Mouse (Mus musculus) spleen, adult 12 weeks (tissue): ENCODE data around the gene Kifc1.
"Not testable (repeated sequence)": the region's sequence is repeated elsewhere in the genome, so short reads cannot be mapped to it uniquely, and the experiment has no call there.

Source experiments
- DNase-seq: peaks from one replicate; pipeline ENCODE4 v3.0.0; 2022; ENCODE audit warnings: low spot score

Kifc1 gene

DNA sequence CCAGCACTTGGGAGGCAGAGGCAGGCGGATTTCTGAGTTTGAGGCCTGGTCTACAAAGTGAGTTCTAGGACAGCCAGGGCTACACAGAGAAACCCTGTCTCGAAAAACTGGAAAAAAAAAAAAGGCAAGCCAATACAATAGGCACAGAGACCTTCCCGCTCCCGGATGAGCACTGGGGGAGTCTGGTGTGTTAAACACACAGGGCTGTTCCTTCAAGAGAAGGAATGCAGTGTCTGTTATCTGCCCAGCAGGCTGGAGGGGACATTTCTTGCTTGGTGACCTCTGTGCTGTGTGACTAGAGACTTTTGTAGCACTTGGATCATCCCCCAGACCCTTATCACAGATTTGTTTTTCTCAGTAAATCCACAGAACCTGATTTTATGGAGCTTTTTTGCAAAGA lies 11.2 kb upstream of the Kifc1 start:
- DNase-seq, result no peak

GRCm38 (mm10) chr17:33900989-33901314 lies 10.5 kb upstream of the Kifc1 start:
- no peak for DNase-seq

DNA sequence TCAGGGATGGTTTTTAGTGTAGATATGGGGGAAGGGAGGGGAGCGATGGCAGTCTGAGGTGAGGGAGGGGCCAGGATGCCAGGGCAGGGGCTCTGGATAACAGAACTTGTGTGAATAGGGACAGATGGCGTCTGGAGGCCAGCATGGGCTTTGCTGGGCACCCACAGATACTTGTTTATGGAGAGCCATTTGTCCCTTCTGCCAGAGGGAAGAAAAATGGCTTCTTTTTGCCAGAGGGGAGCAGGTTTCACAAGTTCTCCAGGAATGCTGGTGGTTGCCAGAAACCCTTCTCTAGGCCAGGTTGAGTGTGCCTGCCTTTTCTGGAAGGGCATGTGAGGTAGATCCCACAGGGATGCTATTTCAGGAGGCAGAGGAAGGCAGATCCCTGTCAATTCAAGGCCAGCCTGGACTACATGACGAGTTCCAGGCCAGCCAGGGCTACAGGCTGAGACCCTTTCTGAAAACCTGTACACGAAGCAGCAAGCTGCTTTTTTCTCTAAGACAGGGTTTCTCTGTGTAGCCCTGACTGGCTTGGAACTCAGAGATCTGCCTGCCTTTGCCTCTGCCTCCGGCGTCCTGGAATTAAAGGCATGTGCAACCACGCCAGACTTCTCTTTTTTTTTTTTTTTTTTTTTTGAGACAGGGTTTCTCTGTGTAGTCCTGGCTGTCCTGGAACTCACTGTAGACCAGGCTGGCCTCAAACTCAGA lies 10.0 kb upstream of the Kifc1 start:
- no peak for DNase-seq

GRCm38 (mm10) chr17:33899642-33900041 lies 9.2 kb upstream of the Kifc1 start:
- DNase-seq, result no peak

DNA sequence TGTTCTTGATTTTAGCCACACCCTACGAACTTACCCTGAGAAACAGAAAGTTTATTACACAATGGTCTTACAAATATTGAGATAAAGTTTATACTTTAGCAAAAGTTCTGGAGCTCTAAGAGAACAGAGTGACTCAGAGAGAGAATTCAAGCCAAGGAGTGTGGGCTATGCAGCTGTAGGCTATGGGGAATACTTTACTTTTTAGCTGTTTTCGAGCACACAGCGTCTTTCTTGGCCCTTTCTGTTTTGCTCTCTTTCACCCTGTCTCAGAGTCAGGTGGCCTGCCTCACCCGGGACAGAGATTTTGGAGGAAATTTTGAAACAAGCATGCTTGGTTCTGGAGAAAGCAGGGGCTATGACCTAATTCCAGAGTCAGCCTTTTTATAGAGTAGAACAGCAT lies 7.7 kb upstream of the Kifc1 start:
- not testable (repeated sequence) for DNase-seq

- no peak for DNase-seq
Measured at GRCm38 (mm10) chr17:33897114-33897794, 6.8 kb upstream of the Kifc1 start.

DNA sequence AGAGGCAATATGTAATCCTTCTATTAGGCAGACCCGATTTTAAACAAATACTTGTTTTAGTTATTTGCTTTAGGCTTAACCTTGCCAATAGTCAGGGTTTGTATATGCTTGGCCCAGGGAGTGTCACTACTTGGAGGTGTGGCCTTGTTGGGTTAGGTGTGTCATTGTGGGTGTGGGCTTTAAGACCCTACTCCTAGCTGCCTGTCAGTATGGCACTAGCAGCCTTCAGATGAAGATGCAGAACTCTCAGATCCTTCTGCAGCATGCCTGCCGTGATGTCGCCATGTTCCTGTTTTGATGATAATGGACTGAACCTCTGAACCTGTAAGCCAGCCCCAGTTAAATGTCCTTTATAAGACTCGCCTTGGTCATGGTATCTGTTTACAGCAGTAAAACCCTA lies 2.5 kb upstream of the Kifc1 start:
- not testable (repeated sequence) for DNase-seq

- DNase-seq, result no peak
Measured at GRCm38 (mm10) chr17:33892429-33892828, 2.0 kb upstream of the Kifc1 start.

DNA sequence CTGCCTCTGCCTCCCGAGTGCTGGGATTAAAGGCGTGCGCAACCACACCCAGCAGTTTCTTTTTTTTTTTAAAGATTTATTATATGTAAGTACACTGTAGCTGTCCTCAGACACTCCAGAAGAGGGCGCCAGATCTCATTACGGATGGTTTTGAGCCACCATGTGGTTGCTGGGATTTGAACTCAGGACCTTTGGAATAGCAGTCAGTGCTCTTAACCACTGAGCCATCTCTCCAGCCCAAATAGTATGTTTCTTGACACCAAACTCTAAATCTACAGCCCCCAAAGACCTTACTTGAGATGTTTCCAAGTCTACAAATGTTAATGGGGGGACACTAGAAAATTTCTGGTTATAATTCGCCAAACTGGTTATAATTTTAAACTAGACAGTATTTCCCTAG lies 1.4 kb upstream of the Kifc1 start:
- not testable (repeated sequence) for DNase-seq

DNA sequence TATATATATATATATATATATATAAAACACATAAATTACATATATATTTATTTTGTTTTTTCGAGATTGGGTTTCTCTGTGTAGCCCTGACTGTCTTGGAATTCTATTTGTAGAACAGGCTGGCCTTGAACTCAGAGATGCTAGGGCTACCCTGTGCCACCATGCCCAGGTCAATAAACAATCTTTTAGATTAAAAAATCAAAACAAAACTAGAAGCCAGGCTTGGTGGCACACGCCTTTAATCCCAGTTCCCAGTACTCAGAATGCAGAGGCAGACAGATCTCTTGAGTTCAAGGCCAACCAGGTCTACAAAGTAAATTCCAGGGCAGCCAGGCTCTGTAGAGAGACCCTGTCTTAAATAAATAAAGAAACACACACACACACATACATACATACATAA lies 896 bp upstream of the Kifc1 start:
- DNase-seq, result no peak

- not testable (repeated sequence) for DNase-seq
Measured at GRCm38 (mm10) chr17:33889941-33890532, 424 bp downstream of the Kifc1 start.

DNA sequence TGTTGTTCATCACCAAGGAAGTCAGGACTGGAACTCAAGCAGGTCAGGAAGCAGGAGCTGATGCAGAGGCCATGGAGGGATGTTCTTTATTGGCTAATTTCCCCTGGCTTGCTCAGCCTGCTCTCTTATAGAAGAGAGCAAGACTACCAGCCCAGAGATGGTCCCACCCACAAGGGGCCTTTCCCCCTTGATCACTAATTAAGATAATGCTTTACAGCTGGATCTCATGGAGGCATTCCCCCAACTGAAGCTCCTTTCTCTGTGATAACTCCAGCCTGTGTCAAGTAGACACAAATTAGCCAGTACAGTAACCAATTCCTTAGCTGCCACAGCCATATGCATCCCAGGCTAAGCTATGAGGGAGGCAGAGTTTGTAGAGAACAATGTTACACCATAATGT lies 2.2 kb downstream of the Kifc1 start:
- not testable (repeated sequence) for DNase-seq

GRCm38 (mm10) chr17:33887802-33888201 lies 2.7 kb downstream of the Kifc1 start:
- DNase-seq, result not testable (repeated sequence)

- DNase-seq, result not testable (repeated sequence)
Measured at GRCm38 (mm10) chr17:33884320-33884719, 6.1 kb downstream of the Kifc1 start.

- DNase-seq, result not testable (repeated sequence)
Measured at GRCm38 (mm10) chr17:33875797-33876196, 14.7 kb downstream of the Kifc1 start.

GRCm38 (mm10) chr17:33874411-33874810 lies 16.1 kb downstream of the Kifc1 start:
- no peak for DNase-seq

GRCm38 (mm10) chr17:33873537-33873936 lies 16.9 kb downstream of the Kifc1 start, which contains the start of gene Gm7029:
Gene Gm7029 (plus strand): TSS chr17:33873837.
- DNase-seq, result not testable (repeated sequence)

GRCm38 (mm10) chr17:33865330-33866030 lies 25.0 kb downstream of the Kifc1 start:
- peak; percentile 50 for DNase-seq

- DNase-seq, result no peak
Measured at GRCm38 (mm10) chr17:33857816-33858215, 32.6 kb downstream of the Kifc1 start.

- DNase-seq, result no peak
Measured at GRCm38 (mm10) chr17:33851331-33851730, 39.1 kb downstream of the Kifc1 start.

GRCm38 (mm10) chr17:33848139-33848538 lies 42.3 kb downstream of the Kifc1 start:
- no peak for DNase-seq

DNA sequence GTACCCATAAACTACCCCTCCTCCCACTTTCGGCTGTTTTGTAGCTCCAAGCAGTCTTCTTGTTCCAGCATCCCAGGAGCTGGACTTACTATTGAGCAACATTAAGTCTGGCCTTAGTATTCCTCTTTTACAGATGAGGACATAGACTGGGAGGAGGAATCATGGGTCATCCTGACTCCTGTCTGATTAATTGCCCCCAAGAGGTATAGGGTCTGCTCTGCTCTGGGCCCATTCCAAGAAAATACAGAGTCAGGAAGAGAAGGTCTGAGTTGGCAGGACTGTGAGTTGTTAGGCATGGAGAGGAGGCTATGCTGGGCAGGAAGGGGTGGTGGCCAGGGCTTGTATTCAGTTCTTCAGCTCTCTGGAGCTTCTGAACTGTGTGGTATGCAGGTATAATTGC lies 46.3 kb downstream of the Kifc1 start:
- no peak for DNase-seq
